Mouse (Mus musculus): Measurements from ENCODE around the gene Epha1.

The Epha1 gene

GRCm38 (mm10) chr6:42324482-42325267 lies 48.4 kb downstream of the Epha1 start, which contains the start of gene Fam131b:
Gene Fam131b, minus strand, starts transcription at chr6:42324643.
- no peak for DNase-seq (ENCODE audit: extremely low read depth, low read depth, low spot score)

DNA sequence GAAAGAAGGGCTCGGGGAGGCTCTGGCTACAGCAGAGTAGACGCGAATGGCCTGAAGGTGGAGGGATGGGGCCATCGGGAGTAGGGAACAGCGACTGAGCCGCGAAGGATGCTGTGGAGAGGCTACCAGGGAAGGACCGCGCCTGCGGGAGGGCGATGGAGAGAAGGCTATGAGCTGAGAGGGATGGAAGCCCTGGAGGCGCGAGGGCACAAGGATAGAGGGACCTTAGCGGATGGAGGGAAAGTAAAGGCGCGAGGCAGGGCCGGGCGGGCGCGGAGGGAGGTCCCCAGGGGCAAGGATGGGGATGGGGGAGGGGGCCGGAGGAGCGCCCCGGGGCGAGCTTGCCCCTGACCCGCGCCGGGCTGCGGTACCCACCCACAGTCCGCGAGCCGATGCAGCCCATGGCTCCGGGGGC lies 49.0 kb downstream of the Epha1 start:
- DNase-seq (ENCODE audit: extremely low read depth, low read depth, low spot score) = no peak

- no peak for DNase-seq (ENCODE audit: extremely low read depth, low read depth, low spot score)
These were observed 49.5 kb downstream of the Epha1 start for GRCm38 (mm10) chr6:42323371-42324066.

- DNase-seq (ENCODE audit: extremely low read depth, low read depth, low spot score) = no peak
These were observed 54.8 kb downstream of the Epha1 start for GRCm38 (mm10) chr6:42318293-42318692.

GRCm38 (mm10) chr6:42310427-42311053 lies 62.5 kb downstream of the Epha1 start:
- DNase-seq (ENCODE audit: extremely low read depth, low read depth, low spot score) = no peak

GRCm38 (mm10) chr6:42309816-42310378 lies 63.2 kb downstream of the Epha1 start:
- DNase-seq (ENCODE audit: extremely low read depth, low read depth, low spot score) = no peak

All from fat pad, adult 2 months (tissue).